Mouse (Mus musculus) E14TG2a.4 (cell line): ENCODE data around the gene Lgals7.

Source experiments
- CTCF ChIP-seq: conservative IDR thresholded peaks from 2 replicates; pipeline ENCODE4 v1.5.1; 2014; ENCODE audit warnings: low read length
- NANOG ChIP-seq: IDR thresholded peaks from 2 replicates; pipeline ENCODE4 v1.6.1; 2014; ENCODE audit warnings: borderline replicate concordance, low read length, mixed read lengths

DNA sequence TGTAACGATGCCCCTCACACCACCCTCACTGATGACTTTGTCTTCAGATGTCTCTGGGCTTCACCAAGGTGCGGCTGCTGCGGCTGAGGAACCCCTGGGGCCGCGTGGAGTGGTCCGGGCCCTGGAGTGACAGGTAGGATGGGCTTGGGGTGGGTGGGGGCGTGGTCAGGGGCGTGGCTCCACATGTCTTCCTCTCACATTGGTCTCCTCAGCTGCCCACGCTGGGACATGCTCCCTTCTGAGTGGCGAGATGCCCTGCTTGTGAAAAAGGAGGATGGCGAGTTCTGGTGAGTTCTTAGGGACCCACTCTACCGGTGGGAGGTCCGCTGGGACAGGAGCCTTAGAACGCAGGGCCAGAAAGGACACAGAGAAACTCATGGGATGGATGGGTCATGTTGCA is 22.8 kb downstream of the Lgals7 start:
- no peak for TF ChIP-seq CTCF
- TF ChIP-seq NANOG: no peak
